Mouse (Mus musculus) G1E (cell line): ENCODE measurements around the gene Fbxo47.
A peak's percentile ranks its signal among the peaks of the same experiment; 100 is the strongest.

Experiments used
- CTCF ChIP-seq: IDR thresholded peaks from 2 replicates; pipeline ENCODE4 v1.5.1; 2012; ENCODE audit warnings: low read depth, low read length, inconsistent platforms, mixed read lengths
- GATA1 ChIP-seq: IDR thresholded peaks from 2 replicates; pipeline ENCODE4 v1.6.1; 2012; ENCODE audit warnings: borderline replicate concordance, low read length, inconsistent platforms, mixed read lengths
- GATA2 ChIP-seq: IDR thresholded peaks from 2 replicates; pipeline ENCODE4 v1.6.1; 2012; ENCODE audit warnings: low read depth, low read length, inconsistent platforms, borderline replicate concordance
- POLR2AphosphoS5 ChIP-seq: IDR thresholded peaks from 2 replicates; pipeline ENCODE4 v1.6.1; 2012; ENCODE audit warnings: low read depth, low read length, inconsistent platforms; ENCODE audit not compliant: insufficient replicate concordance
- TAL1 ChIP-seq: conservative IDR thresholded peaks from 2 replicates; pipeline ENCODE4 v1.6.1; 2012; ENCODE audit warnings: low read depth, low read length, inconsistent platforms, mixed read lengths

DNA sequence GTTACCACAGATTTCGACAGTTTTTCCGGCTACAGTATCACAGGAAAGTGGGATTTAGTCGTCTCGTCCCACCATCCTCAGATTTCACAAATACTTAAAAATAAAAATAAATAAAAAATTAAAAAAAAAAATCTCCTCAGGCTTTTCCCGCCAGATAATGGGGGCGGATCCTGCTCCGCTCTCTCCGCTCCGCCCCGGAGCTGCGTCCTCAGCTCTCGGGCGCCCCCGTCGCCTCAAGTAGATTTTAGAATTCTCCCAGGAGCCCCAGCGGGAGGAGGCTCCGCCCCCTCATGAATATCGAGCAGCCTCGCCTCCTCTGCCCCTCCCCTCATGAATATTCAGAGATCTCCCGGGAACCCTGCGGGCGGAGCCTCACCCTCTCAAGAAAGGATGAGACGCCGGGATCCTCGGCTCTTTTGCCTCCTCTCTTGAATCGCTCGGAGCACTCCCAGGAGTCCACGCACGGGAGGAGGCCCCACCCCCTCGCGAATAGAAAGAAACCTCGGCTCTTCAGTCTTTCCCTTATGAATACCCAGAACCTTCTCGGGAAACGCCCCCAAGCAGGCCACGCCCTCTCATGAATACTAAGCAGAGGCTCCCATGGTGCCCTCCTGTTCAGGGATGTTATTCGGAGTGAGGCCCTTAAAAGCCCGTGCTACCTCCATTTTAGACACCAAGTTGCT is at the start of gene Fbxo47:
- TF ChIP-seq CTCF (0 out of 2 replicates have a peak, but pooled peaks have one; percentile 6), GATA1 (no peak), POLR2AphosphoS5 (no peak), TAL1 (no peak), GATA2 (no peak)
